Mouse (Mus musculus) neutrophil, adult 65 days (primary cell): ENCODE results near the gene Stat1. TPM values are rescaled to one million over a fixed set of nuclear protein-coding genes. Genes with fewer than 3 reads are reported as not detected.

Experiments used
- total RNA-seq: library from RNA; stranded (reverse); gene quantifications from 2 replicates; pipeline ENCODE4 v1.2.4, GENCODE M21; 2023

The Stat1 gene
- 125 and 138 TPM in 2 replicates for total RNA-seq

DNA sequence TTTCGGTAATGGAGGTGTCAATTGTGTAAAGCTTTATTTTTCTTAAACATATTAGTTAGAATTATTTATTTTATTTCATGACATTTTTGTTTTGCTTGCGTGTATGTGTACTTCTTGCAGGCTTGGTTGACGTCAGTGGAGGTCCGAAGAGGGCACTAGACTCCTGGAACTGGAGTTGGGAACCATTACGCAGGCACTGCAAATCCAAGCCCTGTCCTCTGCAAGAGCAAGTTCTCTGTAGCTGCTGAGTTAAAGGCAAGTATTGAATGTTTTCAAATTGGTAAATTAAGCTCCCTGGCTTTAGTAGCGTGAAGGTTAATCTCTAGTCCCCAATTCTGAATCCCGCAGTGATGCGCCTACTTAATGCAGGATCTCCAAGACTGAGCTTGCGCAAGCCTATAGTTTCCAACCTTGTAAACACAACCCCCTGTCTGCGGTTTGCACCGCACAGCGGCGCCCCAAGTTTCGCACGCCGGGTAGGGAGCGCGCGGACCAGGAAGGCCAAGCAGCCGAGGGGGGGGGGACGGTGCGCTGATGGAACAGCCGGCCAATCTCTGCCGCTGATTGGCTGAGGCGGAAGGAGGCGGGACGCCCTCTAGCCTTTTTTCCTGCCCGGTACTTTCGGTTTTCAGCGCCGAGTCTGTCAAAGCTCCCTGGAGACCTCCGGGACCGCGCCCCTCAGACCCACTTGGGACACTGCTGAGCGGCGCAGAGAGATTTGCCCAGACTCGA is at the start of gene Stat1:
TSS of gene Stat1 (plus strand) at position 581 of the 732 bp plus-strand sequence.

Other genes starting within 250 kb of the Stat1 start
- 0.84 and 1.2 TPM in 2 replicates for gene Myo1b, start 203.4 kb upstream of the Stat1 start, total RNA-seq
- 42.4 and 47.8 TPM in 2 replicates for gene Stat4, start 132.3 kb upstream of the Stat1 start, total RNA-seq
- gene Gls, start 113.8 kb downstream of the Stat1 start, total RNA-seq = 109 and 145 TPM in 2 replicates